Mouse (Mus musculus) neural tube, embryonic 11.5 days (tissue): ENCODE measurements around the gene Tbx6. TPM values are rescaled to one million over a fixed set of nuclear protein-coding genes. Genes with fewer than 3 reads are reported as not detected.
A peak's percentile ranks its signal among the peaks of the same experiment; 100 is the strongest.
"Not testable (repeated sequence)": the region's sequence is repeated elsewhere in the genome, so short reads cannot be mapped to it uniquely, and the experiment has no call there.

Experiments
- ATAC-seq: fragments of 200-750 bp; cut with Nextera tagmentation; 2 replicates; pipeline ENCODE4 v1.8.0; 2017; ENCODE audit warnings: moderate number of reproducible peaks, mild to moderate bottlenecking, moderate TSS enrichment, moderate library complexity; ENCODE audit not compliant: insufficient read depth, low FRiP score, low TSS enrichment
- DNase-seq: peaks from one replicate; pipeline ENCODE4 v3.0.0-alpha.2; 2015; ENCODE audit warnings: low spot score
- H3K27ac ChIP-seq: fragments of 300-500 bp; sonication (generic); 2 replicates; pipeline ENCODE4 v1.5.1; 2014; ENCODE audit warnings: low read depth, mild to moderate bottlenecking, low read length
- H3K27me3 ChIP-seq: fragments of 300-500 bp; sonication (generic); 2 replicates; pipeline ENCODE4 v1.6.1; 2014; ENCODE audit warnings: mild to moderate bottlenecking, low read length, mixed read lengths; ENCODE audit not compliant: control insufficient read depth, insufficient read depth
- H3K36me3 ChIP-seq: fragments of 300-500 bp; sonication (generic); 2 replicates; pipeline ENCODE4 v1.6.1; 2014; ENCODE audit warnings: mild to moderate bottlenecking, low read length, moderate library complexity, mixed read lengths; ENCODE audit not compliant: control insufficient read depth, insufficient read depth
- H3K4me1 ChIP-seq: fragments of 300-500 bp; sonication (generic); 2 replicates; pipeline ENCODE4 v1.6.1; 2014; ENCODE audit warnings: low read length, mixed read lengths; ENCODE audit not compliant: control insufficient read depth, insufficient read depth
- H3K4me2 ChIP-seq: fragments of 300-500 bp; sonication (generic); 2 replicates; pipeline ENCODE4 v1.6.1; 2014; ENCODE audit warnings: low read depth, mild to moderate bottlenecking, moderate library complexity
- H3K4me3 ChIP-seq: fragments of 300-500 bp; sonication (generic); 2 replicates; pipeline ENCODE4 v1.5.1; 2014; ENCODE audit warnings: low read depth, low read length
- H3K9ac ChIP-seq: fragments of 300-500 bp; sonication (generic); 2 replicates; pipeline ENCODE4 v1.6.1; 2014; ENCODE audit warnings: mild to moderate bottlenecking, low read length
- H3K9me3 ChIP-seq: fragments of 300-500 bp; sonication (generic); 2 replicates; pipeline ENCODE4 v1.6.1; 2016; ENCODE audit warnings: low read length; ENCODE audit not compliant: control insufficient read depth
- WGBS: fragments of 180-500 bp; shearing (Covaris S2); extraction: QIAGEN DNeasy Blood & Tissue Kit; methylation state at CpG from one replicate; pipeline ENCODE4 v1.1.7; 2014; 5-methylcytosine and 5-hydroxymethylcytosine counted together
- polyA plus RNA-seq: library from polyadenylated mRNA; unstranded; fragments of >200 nt; fragmentation: Nextera tagmentation; extraction: Ambion mirVana; gene quantifications from 2 replicates; pipeline ENCODE4 v1.2.1, GENCODE M21; 2014

Gene Tbx6
- polyA plus RNA-seq, 1 experiment from 2014 or later = 0.38 TPM

DNA sequence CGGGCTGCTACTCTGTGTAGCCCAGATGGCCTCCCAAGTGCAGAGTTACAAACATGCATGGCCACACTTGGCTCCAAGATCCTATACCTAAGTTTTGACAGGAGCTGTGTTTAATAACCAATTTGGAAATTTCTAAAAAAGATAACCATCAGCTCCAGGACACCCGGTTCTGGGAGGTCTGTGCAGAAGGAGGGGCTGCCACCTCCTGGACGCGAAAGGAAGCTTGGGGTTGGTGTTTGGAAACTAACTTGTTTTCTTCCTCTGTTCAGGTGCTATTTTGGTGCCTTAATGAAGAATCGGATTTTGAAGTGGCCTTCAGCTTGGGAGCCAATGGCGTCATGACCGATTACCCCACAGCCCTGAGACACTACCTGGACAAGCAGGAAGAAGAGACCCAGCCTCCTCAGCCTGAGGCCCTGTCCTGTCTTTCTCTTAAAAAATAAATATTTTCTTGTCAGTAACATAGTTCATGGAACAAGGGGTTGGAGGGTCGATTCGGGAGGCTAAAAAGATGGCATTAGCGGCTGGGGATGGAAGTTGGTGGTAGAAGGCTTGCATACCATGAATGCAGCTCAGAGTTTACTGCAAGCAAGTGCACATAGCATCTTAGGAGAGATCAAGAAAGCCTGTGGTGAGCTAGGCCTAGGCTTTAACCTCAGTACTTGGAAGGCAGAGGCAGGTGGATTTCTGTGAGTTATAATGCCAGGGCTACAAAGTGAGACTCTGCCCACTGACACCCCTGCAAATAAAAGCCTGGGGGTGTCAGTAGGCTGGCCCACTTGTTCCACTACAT, 5.9 kb upstream of the Tbx6 start:
- H3K4me2 ChIP-seq = no peak overlapping the region
- no peak overlapping the region for H3K4me3 ChIP-seq
- ATAC-seq = no peak

DNA sequence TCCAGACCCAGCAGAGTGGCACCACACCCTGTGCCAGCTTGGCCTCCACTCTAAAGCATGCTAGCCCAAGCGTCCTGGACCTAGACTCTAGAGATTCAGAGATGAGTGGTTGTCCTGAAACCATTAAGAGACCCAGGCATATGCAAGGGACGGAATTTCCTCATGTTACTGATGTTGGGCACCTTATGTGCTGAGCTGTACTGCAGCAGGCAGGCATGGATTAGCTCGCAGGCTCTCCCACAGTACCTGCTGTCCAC, 5.4 kb upstream of the Tbx6 start:
- ATAC-seq (no peak), DNase-seq (no peak)
- Histone ChIP-seq H3K4me2 (peak overlapping the region; percentile 89), H3K36me3 (no peaks in the 10 kb centered on the region), H3K9ac (peak overlapping the region; percentile 82; the same call in 1 of the 2 replicates), H3K27me3 (no peaks in the 10 kb centered on the region), H3K27ac (peak overlapping the region; percentile 77), H3K4me1 (peaks cover 16% of the 10 kb centered on the region), H3K9me3 (no peaks in the 10 kb centered on the region), H3K4me3 (no peak overlapping the region)
- WGBS = 71% methylated on average over 3 of the region's 3 CpGs

More for the DNA sequence above, 5.9 kb upstream of the Tbx6 start:
- 88% methylated on average over 10 of the region's 10 CpGs for WGBS
- peaks cover 16% of the 10 kb centered on the region for H3K4me1 ChIP-seq
- H3K27me3 ChIP-seq = no peaks in the 10 kb centered on the region
- DNase-seq = no peak
- H3K36me3 ChIP-seq = no peaks in the 10 kb centered on the region
- no peak overlapping the region for H3K9ac ChIP-seq
- H3K27ac ChIP-seq = peak overlapping the region; percentile 77; the same call in 1 of the 2 replicates
- H3K9me3 ChIP-seq = no peaks in the 10 kb centered on the region

DNA sequence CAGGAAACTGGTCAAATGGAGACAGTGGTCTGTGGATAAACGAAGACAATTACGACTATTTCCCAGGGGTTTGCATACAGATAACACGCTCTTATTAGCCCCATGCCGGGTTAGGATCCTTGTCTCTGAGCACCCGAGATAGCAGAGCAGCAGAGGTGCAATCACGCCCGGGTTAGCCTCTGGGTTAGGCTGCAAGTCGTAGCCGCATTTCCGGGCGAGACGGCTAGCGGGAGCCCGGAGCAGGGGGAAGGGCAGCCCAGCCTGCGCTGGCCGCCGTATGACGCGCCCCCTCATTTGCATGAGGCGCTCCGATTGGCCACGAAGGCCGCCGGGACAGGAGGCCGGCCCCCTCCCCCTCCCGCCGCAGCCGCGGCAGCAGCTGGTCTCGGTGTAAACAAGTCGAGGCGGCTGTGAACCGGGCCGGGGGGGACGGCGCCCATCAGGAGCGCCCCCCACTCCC, 4.7 kb upstream of the Tbx6 start, which contains the start of gene Ypel3:
Gene Ypel3 (plus strand): TSS at position 358 of the 460 bp plus-strand sequence.
- ATAC-seq (peak; percentile 85), DNase-seq (peak; percentile 93)
- WGBS = 0% methylated on average over 24 of the region's 37 CpGs
- H3K27ac ChIP-seq = peak within 1 kb of the TSS; percentile 77
- H3K27me3 ChIP-seq = no peaks in the 10 kb centered on the region
- H3K4me1 ChIP-seq = peaks cover 22% of the 10 kb centered on the region
- H3K9me3 ChIP-seq = no peaks in the 10 kb centered on the region
- peak within 1 kb of the TSS; percentile 65 for H3K4me3 ChIP-seq
- peak within 1 kb of the TSS; percentile 89 for H3K4me2 ChIP-seq
- H3K9ac ChIP-seq = peak within 1 kb of the TSS; percentile 82
- H3K36me3 ChIP-seq = no peaks in the 10 kb centered on the region

DNA sequence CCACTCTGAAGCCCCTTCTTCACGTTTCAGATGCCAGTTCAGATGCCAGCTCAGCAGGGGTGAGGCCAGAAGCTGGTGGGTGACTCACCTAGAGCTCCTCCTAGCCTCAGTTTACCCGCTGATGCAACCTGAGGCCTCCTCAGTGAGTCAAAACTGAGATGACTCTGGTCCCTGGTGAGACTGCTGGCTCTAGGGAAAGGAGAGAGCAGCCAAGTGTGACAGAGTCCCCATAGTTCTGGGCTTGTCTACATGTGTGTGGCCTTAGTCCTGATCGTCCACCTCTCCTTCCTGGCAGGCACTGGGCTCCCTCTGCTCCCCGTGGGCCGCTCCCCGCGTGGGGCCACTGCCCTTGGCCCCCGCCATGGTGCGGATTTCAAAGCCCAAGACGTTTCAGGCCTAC, 3.8 kb upstream of the Tbx6 start:
- peak overlapping the region; percentile 65 for H3K4me3 ChIP-seq
- ATAC-seq = no peak
- H3K27ac ChIP-seq = 0 out of 2 replicates have a peak overlapping the region, but pooled peaks have one; percentile 77
- H3K27me3 ChIP-seq = no peaks in the 10 kb centered on the region
- peaks cover 25% of the 10 kb centered on the region for H3K4me1 ChIP-seq
- H3K4me2 ChIP-seq = peak overlapping the region; percentile 89
- no peak for DNase-seq
- no peaks in the 10 kb centered on the region for H3K9me3 ChIP-seq
- peak overlapping the region; percentile 82 for H3K9ac ChIP-seq
- 55% methylated on average over 10 of the region's 10 CpGs for WGBS
- no peaks in the 10 kb centered on the region for H3K36me3 ChIP-seq

DNA sequence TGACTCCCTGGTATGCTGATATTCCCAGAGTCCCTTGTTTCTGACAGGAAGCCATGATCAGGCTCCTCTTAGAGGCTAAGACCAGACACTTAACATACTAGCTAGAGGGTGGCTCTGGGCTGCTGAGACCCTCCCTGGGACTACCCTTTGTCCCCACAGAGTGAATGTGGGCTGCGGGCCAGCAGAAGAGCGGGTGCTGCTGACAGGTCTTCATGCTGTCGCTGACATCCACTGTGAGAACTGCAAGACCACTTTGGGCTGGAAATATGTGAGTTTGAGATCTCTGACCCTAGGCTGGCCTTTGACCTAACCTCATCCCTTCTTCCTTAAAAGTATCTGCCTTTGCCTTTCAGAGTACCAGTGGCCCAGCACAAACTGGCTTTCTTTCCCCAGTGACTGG, 3.1 kb upstream of the Tbx6 start:
- DNase-seq (no peak), ATAC-seq (no peak)
- H3K4me1 ChIP-seq = peaks cover 25% of the 10 kb centered on the region
- H3K4me3 ChIP-seq = no peak overlapping the region
- H3K9ac ChIP-seq = no peak overlapping the region
- no peak overlapping the region for H3K27ac ChIP-seq
- WGBS = 87% methylated on average over 3 of the region's 3 CpGs
- no peak overlapping the region for H3K4me2 ChIP-seq
- H3K27me3 ChIP-seq = no peaks in the 10 kb centered on the region
- no peaks in the 10 kb centered on the region for H3K9me3 ChIP-seq
- no peaks in the 10 kb centered on the region for H3K36me3 ChIP-seq

DNA sequence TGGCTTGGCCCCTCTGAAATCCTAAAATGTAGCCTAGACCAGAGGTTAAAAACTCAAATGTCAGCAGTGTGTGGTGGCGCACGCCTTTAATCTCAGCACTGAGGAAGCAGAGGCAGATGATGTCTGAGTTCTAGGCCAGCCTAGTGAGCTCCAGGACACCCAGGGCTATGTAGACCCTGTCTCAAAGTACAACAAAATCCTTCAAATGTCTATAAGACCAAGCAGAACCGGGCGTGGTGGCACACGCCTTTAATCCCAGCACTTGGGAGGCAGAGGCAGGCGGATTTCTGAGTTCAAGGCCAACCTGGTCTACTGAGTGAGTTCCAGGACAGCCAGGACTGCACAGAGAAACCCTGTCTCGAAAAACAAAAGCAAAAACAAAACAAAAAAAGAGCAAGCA, 2.2 kb upstream of the Tbx6 start:
- H3K27ac ChIP-seq, H3K9me3 ChIP-seq, H3K4me3 ChIP-seq, DNase-seq, H3K36me3 ChIP-seq, ATAC-seq, H3K27me3 ChIP-seq, H3K9ac ChIP-seq, H3K4me2 ChIP-seq: not testable (repeated sequence)
- H3K4me1 ChIP-seq = peaks cover 25% of the 10 kb centered on the region
- 96% methylated on average over 7 of the region's 7 CpGs for WGBS

DNA sequence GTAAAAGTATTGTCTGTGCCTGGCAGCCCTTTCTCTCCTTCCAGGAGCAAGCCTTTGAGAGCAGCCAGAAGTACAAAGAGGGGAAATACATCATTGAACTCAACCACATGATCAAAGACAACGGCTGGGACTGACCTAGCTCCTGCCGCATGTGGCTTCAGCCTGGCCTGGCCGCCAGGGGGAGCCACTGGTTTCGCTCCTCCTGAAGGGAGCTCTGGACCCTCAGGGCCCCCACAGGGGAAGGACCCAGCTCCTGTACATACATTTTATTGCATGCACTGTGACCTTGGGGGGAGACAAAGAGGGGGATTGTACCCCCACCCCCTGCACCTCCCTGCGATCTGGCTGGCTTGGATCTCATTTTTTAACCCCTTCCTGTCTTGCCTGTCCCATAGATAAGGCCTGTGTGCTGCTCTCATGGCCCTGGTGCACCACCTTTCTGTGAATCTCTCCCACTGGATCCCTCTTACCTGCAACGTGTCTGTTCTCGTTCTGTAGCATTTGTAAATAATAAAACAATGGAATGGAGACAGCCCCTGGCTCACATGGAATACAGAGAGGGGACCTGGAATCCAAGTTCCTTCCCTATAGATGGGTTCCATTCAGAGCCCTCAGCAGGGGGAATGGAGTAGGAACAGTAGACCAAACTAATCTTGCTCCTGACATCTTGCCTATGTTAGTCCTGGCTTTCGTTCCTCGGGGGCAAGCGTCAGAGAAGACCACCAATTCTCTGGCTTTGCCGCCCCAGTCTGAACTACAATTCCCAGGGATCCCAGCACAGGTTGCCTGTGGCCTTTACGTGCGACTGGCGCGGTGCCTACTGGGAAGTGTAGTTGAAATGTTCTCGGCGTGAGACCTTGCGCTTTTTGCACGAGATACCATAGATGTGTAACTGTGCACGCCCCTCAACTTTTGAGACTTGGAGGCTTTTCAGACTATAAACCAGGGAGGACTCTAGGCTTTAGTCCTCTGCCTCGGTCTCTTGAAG, 1.0 kb upstream of the Tbx6 start:
- no peaks in the 10 kb centered on the region for H3K27me3 ChIP-seq
- H3K27ac ChIP-seq = peak overlapping the region; percentile 68
- H3K9ac ChIP-seq = peak overlapping the region; percentile 39
- DNase-seq = peak; percentile 93
- peaks cover 6% of the 10 kb centered on the region for H3K36me3 ChIP-seq
- under 1% methylated on average over 21 of the region's 21 CpGs for WGBS
- peak; percentile 65 for ATAC-seq
- no peaks in the 10 kb centered on the region for H3K9me3 ChIP-seq
- peak overlapping the region; percentile 59 for H3K4me2 ChIP-seq
- H3K4me1 ChIP-seq = peaks cover 25% of the 10 kb centered on the region
- H3K4me3 ChIP-seq = peak overlapping the region; percentile 28

DNA sequence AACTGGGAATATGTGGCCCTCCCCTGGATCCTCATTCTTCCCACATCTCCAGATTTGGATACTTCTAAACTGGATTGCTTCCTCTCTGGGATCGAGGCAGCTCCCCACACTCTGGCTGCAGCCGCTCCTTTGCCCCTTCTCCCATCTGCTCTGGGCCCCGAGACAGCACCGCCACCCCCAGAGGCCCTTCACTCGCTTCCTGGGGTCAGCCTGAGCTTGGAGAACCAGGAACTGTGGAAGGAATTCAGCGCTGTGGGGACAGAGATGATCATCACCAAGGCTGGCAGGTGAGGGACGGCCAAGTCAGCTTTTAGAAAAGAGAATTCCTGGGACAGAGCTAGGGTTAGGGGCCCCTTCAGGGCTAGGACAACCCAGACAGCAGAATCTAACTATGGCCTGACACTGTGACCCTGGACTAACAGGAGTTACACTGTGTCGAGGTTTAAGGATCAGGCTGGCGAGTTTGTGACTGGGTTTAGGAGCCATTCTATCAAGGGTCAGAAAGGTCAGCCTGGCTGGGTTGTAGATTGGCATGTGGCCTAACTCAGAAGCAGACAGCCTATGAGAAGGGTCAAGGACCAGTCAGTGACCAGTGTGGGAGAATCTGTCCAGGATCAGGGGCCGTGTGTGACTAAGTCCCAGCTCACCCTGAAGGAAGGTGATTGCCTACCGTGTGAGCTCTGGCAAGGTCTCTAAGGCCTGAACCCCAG, 533 bp downstream of the Tbx6 start:
- no peaks in the 10 kb centered on the region for H3K27me3 ChIP-seq
- peaks cover 13% of the 10 kb centered on the region for H3K36me3 ChIP-seq
- H3K4me2 ChIP-seq = peak overlapping the region; percentile 59
- no peak overlapping the region; the same call in 1 of the 2 replicates for H3K9ac ChIP-seq
- WGBS = 28% methylated on average over 11 of the region's 11 CpGs
- H3K9me3 ChIP-seq = no peaks in the 10 kb centered on the region
- DNase-seq (no peak), ATAC-seq (no peak)
- no peak overlapping the region for H3K27ac ChIP-seq
- no peak overlapping the region for H3K4me3 ChIP-seq
- H3K4me1 ChIP-seq = peaks cover 17% of the 10 kb centered on the region
